Mouse (Mus musculus): ENCODE results near the gene Atp11a. TPM values are rescaled to one million over a fixed set of nuclear protein-coding genes. Genes with fewer than 3 reads are reported as not detected.

The Atp11a gene
- total RNA-seq, 2 experiments from 2014 or later: 51.3 to 66.1 TPM

GRCm38 (mm10) chr8:12755312-12755711 is 1.5 kb upstream of the Atp11a start:
- DNase-seq (ENCODE audit: low spot score in 2 of 2): peak in 1 of 2 experiments; percentile 23
- peak; percentile 69 for TF ChIP-seq CTCF (conservative IDR thresholded peaks at IDR 0.05)
- Histone ChIP-seq H3K4me3 (no peak overlapping the region), H3K27ac (peak overlapping the region; percentile 37; the same call in 1 of the 2 replicates)

DNA sequence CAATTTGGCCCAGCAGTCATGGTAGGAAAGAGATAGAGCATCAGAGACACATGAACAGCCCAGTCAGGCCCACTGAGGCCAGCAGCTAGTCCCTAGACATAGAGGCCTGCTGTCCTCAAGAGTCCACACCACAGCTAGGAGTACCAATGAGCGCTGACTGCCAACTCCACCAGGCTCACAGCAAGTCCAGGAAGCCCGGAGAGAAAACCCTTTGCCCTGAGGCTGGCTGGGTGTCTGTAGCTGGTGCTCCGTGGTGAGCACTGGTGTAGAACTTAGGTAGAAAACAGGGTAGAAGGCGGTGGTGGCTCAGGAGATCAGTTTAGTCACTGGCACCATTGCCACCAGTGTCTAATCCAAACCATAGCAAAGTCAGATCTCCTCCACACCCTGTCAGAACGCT is 988 bp upstream of the Atp11a start:
- Histone ChIP-seq H3K4me3 (no peak overlapping the region), H3K27ac (peak overlapping the region; percentile 88)
- no peak for DNase-seq (ENCODE audit: low spot score in 2 of 2)
- no peak for TF ChIP-seq CTCF (conservative IDR thresholded peaks at IDR 0.05)

DNA sequence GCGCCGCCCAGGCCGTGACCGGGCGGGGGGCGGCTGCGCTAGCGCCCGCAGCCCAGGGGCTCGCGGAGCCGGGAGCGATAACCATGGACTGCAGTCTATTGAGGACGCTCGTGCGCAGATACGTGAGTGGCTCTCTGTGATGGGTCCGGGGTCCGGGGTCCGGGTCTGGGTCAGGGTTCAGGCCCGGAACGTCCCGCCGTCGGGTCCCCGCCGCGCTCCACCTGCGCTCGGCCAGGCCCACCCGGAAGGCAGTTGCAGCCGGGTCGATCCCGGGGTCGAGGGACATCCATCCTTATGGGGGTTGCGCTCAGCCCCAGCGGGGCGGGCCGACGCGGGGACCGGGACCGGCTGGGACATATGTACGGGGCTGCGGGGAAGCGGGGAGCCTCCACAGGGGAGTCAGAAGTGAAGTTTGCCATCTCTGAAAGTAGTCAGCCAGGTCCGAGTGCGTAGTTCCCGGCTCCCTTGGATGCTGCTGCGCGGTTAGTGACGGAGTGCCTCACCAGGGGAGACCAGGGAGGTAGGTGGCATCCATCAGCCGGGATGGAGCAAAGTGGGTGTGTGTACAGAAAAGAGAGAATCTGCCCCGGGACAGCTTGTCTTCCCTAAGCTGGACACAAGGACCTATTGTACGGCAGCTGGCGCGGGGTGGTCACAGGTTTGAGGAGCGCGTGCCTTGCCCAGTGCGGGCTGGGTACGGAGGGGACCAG is 572 bp downstream of the Atp11a start:
- peak overlapping the region; percentile 92 for H3K4me3 ChIP-seq
- DNase-seq (ENCODE audit: low spot score in 2 of 2): peak in 1 of 2 experiments; percentile 20
- TF ChIP-seq CTCF (conservative IDR thresholded peaks at IDR 0.05): no peak
- H3K27ac ChIP-seq: peak overlapping the region; percentile 88

GRCm38 (mm10) chr8:12759963-12760362 is 3.1 kb downstream of the Atp11a start:
- TF ChIP-seq CTCF (conservative IDR thresholded peaks at IDR 0.05): no peak
- H3K27ac ChIP-seq: no peak overlapping the region
- no peak for DNase-seq (ENCODE audit: low spot score in 2 of 2)

GRCm38 (mm10) chr8:12761873-12762272 is 5.1 kb downstream of the Atp11a start:
- Histone ChIP-seq H3K27ac (no peak overlapping the region), H3K4me3 (no peak overlapping the region)
- no peak for TF ChIP-seq CTCF (conservative IDR thresholded peaks at IDR 0.05)
- DNase-seq (ENCODE audit: low spot score in 2 of 2): no peak

More at GRCm38 (mm10) chr8:12759963-12760362, 3.1 kb downstream of the Atp11a start:
- H3K4me3 ChIP-seq: no peak overlapping the region

GRCm38 (mm10) chr8:12763565-12764108 is 6.8 kb downstream of the Atp11a start:
- TF ChIP-seq CTCF (conservative IDR thresholded peaks at IDR 0.05): no peak
- no peak overlapping the region for H3K27ac ChIP-seq

GRCm38 (mm10) chr8:12764971-12765370 is 8.2 kb downstream of the Atp11a start:
- Histone ChIP-seq H3K4me3 (no peak overlapping the region), H3K27ac (no peak overlapping the region)
- DNase-seq (ENCODE audit: low spot score in 2 of 2): no peak
- TF ChIP-seq CTCF (conservative IDR thresholded peaks at IDR 0.05): no peak

More at GRCm38 (mm10) chr8:12763565-12764108, 6.8 kb downstream of the Atp11a start:
- H3K4me3 ChIP-seq: no peak overlapping the region
- no peak for DNase-seq (ENCODE audit: low spot score in 2 of 2)

DNA sequence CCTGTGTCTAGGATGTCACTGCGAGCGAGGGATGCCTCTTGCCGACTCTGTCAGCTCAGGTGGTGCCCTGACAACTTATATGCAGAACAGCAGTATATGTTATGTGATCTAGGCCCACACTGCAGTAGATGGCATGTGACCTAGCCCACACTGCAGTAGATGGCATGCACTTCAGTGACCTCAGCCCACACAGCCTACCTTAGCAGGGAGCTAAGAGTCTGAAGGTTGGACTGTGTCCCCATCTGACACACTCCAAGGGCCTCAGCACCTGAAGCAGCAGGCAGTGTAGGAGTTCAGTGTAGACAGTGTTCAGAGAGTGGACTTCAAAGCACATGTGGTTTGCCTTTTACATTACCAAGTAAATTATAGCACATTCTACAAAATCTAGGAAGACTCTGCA is 10.4 kb downstream of the Atp11a start:
- no peak for TF ChIP-seq CTCF (conservative IDR thresholded peaks at IDR 0.05)
- H3K4me3 ChIP-seq: no peak overlapping the region
- no peak overlapping the region for H3K27ac ChIP-seq
- DNase-seq (ENCODE audit: low spot score in 2 of 2): no peak

DNA sequence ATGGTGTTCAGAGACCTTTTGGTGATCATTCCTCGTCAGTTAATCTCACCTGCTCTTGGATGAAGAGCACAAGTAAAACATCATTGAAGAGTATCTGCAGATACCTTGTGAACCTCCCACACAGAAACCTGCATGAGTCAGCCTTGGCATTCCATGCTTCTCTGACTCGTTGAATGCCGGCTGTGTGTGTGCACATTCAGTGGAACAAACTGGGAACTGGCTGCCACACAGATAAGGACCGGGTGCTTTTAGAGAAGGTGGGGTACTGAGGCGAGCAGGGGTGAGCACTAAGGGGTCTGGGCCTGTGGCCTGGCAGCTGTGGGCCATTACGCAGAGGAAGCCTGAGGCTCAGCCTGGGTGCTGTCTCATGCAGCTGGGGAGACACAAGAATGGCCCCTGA is 11.9 kb downstream of the Atp11a start:
- no peak overlapping the region for H3K27ac ChIP-seq
- TF ChIP-seq CTCF (conservative IDR thresholded peaks at IDR 0.05): no peak
- DNase-seq (ENCODE audit: low spot score in 2 of 2): no peak
- H3K4me3 ChIP-seq: no peak overlapping the region

DNA sequence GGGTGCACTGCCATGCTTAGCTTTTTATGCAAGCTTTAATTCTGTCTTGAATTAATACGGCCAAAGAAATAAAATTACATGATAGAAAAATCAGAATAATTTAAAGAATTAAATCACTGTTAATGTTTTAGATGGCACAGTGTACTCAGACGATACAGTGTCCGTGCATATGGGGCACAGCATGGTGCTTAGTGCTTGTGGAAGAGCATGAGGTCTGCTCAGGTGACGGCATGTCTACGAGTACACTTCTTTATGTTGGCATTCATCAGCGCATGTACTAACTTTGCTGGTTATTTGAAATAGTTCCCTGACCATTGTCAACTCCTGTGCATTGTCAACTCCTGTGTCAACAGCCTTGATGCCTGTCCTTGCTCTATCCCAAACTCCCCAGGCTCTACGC is 12.5 kb downstream of the Atp11a start:
- H3K27ac ChIP-seq: no peak overlapping the region
- no peak for TF ChIP-seq CTCF (conservative IDR thresholded peaks at IDR 0.05)
- no peak overlapping the region for H3K4me3 ChIP-seq
- DNase-seq (ENCODE audit: low spot score in 2 of 2): no peak

DNA sequence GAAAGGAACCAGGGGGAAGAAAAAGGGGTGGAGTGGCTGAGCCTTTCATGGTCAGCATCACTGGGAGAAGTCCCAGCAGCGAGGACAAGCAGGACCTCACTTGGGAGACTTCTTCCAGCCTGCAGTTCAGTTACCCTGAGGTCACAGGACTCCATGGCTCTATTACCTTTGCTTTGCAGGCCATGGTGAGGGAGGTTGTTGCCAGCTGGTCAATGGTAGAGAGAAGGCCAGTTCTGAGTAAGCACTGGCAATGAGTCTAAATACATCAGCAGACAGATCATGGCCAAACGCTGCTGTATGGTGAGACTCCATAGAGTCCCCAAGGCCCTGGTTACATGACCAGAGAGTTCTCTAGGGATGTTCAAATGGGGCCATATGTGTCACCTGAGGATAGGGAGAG is 15.5 kb downstream of the Atp11a start:
- no peak for TF ChIP-seq CTCF (conservative IDR thresholded peaks at IDR 0.05)
- Histone ChIP-seq H3K4me3 (no peak overlapping the region), H3K27ac (no peak overlapping the region)
- no peak for DNase-seq (ENCODE audit: low spot score in 2 of 2)

GRCm38 (mm10) chr8:12773914-12774313 is 17.1 kb downstream of the Atp11a start:
- no peak overlapping the region for H3K4me3 ChIP-seq
- DNase-seq (ENCODE audit: low spot score in 2 of 2): no peak
- no peak for TF ChIP-seq CTCF (conservative IDR thresholded peaks at IDR 0.05)
- no peak overlapping the region for H3K27ac ChIP-seq

GRCm38 (mm10) chr8:12774872-12775298 is 18.1 kb downstream of the Atp11a start:
- no peak for TF ChIP-seq CTCF (conservative IDR thresholded peaks at IDR 0.05)
- DNase-seq (ENCODE audit: low spot score in 2 of 2): no peak
- Histone ChIP-seq H3K4me3 (no peak overlapping the region), H3K27ac (no peak overlapping the region)

Measured in layer of hippocampus, adult 2 months (tissue).